Mouse (Mus musculus) left cerebral cortex, adult 9 months (tissue): ENCODE data around the gene Pacrg.
A peak's percentile ranks its signal among the peaks of the same experiment; 100 is the strongest.

Source experiments
- DNase-seq, 2 experiments: peaks; one replicate each; pipeline ENCODE4 v3.0.0; 2022; ENCODE audit warnings: low spot score in 2 of 2

The Pacrg gene

DNA sequence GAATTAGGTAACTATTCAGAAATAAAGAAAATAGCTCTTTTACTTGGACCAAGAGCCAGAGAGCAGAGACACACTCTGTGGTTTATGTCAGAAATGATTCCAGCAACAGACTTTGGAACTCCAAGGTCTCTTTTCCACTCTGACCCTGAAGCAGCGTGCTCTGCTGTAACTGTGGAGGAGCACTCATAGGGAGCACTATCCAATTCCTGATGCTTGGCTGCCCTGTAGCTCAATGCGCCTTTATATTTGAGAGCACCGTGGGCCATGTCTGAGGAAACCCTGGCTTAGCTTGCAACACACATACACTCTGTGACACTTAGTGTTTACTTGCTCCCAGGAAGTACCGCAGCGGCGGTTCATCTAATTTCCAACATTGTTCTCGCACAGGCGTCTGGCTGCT, 344.0 kb downstream of the Pacrg start:
- DNase-seq = no peak

DNA sequence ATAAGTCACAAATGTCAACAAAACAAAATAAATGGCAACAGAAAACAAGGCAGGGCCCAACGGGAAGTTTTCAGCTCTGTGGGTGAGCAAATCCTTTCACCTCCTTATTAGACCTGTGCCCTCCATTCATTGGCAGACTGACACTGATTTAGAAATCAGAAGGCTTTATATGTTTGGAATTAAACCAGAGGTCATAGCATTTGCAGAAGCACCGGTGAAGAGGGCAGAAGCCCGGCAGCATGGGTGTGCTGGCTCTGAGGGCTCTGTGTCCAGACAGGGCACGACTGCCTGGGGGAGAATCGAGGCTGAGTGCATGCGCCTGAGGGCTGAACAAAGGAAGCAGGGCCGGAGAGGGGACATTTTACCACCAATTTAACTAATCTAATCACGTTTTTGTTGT, 344.5 kb downstream of the Pacrg start:
- no peak for DNase-seq

DNA sequence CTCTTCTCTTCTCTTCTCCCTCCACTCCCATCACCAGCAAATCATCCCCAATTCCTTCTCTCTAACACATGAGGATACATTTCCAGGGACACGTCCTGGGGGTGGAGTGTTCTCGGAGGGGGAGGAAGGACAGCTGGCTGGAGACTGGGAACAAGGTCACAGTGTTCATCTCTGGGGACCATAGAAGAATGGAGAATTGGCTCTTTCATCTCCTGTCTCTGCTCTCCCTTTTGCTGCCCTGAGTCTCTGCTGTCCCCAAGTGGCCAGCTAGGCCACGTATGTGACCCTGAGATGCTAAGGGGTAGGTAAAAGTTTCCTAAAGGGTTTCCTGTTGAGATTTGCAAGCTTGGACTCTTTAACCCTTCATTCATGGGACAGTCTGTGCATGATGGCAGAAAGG, 347.0 kb downstream of the Pacrg start:
- DNase-seq = peak; percentile 53 to 63

DNA sequence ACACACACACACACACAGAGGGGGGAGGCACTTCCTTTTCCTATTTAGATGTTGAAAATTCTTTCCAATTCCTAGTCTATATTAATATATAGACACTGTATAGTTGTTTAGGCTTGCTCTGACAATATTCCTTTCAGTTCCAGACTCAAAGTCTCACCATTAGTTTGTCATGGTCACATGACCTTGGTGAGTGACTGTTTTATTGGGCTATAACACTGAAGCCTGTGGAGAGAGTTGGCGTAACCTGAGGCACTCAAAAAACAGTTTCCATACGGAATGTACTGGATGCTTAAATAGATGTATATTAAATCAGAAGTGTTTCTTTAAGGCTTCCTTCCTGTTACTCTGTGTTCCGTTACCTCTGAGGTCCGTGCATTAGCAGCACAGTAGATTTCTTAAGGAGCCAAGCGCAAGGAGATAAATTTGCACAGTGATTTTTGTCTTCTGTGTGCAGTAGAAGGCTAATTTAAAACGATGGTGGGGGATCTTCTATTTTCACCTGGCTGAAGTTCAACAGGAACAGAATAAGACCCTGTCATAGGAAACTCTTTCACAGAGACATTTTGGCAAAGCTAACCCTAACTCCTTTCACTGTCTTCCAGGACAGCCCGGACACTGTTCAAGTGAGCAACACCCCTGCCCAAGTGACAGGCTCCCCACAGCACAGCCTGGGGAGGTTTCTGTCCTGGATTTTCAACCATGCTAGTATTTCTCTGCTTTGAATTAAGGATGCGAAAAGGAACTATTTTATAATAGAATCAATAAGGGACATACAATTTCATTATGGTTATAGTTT, 349.5 kb downstream of the Pacrg start:
- no peak for DNase-seq

DNA sequence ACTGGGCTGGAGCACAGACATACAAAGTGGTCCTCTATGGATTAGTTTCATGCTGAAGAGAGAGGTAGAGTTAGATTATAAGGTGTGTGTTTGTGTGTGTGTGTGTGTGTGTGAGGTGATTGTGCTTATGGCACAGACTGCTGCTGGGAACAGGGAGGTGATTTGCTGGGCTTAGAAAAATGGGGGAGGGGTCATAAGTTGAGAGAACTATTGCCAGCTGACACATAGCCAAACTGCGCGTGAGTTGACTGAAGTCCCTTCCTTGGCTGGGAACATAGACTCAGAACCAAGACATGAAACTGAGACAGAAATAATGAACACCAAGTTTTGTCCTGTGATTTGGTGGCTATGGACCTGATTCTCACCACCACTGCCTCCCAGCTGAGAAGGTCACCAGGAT, 351.2 kb downstream of the Pacrg start:
- no peak for DNase-seq

DNA sequence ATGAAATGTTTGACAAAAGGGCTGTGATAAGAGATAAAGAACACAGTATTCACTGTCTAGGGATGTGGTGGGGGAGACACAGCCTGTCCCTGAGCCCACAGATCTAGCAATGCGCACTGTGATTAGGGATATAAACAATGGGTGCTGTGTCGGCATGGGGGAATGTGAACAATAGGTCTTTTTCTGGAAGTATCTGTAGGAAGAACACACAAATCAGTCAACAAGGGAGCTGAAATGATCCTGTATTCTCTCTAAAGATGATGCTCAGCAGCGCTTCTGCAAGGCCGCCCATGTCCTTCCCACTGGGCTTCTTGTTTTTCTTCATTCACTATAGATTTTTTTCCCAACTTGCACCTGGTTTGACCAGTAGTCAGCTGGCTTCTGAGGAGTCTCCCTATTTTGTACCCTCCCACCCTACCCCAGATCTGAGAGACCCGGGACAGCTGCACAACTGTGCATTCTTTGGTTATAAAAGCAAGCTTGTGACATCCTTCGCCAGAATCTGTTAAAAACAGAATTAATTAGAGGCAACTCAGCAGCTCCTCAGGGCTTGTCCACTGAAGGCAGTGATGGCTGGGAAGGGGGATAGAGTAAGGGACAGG, 356.1 kb downstream of the Pacrg start:
- DNase-seq = peak; percentile 61 to 79

DNA sequence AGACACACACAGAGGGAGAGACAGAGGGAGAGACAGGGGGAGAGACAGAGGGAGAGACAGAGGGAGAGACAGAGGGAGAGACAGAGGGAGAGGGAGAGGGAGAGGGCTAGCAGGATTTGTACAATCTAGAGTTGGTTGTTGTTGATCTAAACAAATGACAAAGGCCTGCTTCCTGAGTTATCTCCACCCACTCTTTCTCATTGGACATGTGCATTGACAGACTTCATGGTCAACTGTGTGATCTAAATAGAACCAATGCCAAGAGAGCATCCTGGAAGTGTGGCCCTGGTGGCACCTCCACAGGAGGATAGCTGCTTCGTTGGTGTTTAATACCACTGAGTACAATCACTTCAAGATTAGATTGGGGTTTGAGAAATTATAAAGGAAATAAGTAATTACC, 359.0 kb downstream of the Pacrg start:
- DNase-seq = no peak

DNA sequence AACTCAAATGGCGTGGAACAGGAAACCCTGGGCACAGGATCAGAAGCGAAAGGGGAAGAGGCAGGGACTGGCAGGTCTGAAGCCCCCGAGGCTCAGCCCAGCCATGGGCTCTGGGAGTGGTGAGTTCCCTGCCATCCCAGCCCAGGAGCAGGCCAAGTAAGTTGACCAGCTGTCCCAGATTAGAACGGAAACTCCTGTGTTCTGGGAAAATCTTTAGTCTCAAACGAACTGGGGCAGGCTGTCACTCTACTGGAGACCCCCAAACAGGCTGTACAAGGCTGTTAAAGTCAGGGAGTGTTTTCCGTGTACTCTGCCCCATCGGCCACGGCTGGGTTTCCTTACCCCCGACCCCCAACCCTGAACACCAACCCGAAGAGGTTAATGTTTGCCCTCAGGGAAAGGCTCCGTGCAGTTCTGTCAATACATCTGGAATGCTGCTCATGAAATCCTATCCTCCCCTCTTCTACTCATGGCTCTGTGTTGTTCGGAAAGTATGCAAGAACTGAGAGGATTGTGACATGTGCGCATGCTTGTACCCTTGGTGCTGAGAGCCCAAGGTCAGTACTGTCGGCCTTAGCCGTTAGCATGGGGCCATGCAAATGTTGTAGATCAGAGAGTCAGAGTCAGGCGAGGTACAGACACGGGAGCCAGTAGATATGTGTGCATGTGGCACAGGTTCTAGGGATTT, 360.9 kb downstream of the Pacrg start:
- DNase-seq = no peak

DNA sequence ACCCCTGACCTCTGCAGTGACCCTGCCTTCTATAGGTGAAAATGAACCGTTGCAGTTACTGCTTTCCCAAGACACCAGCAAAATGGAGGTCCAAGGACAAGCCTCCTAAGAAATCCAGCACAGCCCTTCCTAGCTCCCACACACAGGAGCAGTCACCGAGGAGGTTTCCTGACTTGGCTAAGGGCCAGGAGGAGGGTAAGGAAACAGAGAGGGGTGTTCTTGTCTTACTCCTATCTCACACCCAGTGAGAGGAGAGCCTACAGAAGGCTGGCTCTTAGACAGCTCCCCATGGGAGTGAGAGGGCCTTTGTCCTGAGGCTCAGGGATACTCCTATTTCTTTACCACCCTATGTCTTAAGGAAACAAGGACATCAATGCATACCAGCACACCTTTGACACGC, 361.7 kb downstream of the Pacrg start:
- no peak for DNase-seq

DNA sequence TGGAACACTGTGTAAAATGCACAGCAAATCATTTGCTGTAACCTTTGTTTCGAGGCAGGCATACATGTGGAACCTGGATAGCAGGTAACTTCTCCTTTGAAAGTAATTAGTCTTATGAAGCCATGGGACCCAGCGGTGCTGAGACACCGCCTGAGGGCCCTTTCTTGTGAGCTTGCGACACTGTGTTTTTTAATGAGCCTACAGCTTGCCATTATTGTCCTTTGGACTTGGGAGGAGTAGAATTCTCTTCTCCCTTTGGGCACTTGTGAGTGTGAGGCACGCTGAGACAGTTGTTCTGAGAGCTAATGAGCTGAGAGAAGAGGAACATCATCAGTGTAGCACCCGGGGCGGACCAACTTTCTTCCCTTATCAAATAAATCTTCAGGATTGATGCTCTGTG, 363.3 kb downstream of the Pacrg start:
- DNase-seq = no peak

DNA sequence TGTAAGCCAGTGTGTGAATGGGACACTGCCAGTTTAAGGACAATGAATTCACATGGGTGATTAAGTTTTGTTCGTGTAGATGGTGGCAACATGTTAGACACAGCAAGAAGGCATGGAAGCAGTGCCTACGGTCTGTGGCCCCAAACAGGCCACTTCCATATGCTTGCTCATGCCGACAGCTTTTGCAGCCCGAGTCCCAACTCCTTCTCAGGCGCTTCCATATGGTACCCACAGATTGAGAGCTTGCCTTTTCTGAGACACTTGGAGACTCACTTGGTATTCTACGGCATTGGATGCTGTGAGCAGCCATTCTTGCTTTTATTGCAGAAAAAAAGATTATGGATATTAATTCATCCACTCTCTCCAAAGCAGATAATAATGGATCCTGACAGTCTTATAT, 365.1 kb downstream of the Pacrg start:
- DNase-seq = no peak

DNA sequence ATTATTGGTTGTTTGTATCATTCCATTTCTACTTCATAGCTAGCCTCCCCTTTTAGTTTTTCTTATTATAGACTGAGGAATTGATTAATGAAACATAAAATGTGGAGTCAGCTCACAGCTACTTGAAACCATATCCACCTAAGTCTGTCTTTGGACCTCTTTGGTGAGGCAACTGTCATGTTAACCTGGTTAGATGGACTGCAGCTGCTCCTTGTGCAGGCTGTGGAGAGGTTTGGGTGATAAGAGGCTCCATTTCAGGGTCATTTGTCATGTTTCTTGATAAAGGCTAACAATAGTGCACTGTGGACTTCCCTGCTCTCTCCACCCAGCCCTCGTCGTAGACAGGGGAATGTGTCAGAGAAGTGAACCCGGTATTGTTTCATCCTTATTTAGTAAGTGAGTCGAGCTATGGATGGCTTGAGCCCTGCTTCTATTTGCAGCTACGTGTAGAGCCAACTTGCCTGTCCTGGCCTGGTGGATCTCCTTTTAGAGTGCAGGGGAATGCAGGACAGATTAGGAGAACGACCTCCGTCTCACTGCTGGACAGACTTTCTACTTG, 366.2 kb downstream of the Pacrg start:
- DNase-seq = no peak

DNA sequence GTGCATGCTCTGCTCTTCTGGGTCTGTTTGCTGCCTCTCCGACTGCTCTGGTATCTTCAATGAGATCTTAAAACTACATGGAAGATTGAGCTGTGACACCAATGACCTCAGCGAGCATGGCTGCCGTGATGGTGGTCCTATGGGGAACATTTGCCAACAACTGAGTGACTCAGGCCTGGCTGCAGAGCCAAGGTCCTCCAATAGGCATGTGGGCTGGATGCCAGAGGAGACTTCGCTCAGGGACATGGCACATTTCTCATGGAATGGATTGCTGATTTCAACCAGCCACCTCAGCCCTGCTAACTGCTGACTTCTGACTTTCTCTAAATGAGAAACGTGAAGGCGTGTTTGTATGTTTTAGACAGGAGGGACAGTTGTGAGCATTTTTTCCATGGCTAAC, 366.9 kb downstream of the Pacrg start:
- DNase-seq = no peak

DNA sequence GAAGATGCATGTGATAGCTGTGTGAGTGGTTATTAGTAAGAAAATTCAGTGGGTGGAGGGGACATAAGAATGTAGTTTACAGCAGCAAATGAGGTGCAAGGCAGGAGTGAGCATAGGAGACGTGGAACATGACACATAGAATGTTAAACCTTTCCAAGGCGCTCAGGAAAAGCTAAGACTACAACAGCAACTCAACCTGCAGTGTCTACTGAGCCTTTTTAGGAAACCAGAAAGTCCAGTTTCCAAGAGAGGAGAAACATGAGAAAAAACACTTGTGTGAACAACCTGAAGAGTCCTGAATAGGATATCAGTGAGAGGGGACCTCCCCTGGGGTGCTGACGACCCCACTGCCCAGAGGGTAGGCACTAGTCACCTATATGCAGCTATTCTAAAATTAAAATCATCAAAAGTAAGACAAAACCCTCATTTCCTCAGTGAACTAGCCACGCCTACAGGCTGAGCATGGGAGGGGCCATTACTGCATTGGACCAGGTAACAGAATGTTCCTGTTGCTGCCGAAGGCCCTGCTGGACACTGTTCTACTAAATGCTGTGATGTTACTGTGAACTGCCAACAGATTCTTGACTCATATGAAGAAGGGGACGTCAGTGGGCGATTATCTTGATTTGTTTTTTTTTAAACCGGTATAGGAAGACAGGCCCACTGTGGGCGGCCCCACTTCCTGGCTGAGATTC, 370.1 kb downstream of the Pacrg start:
- no peak for DNase-seq

DNA sequence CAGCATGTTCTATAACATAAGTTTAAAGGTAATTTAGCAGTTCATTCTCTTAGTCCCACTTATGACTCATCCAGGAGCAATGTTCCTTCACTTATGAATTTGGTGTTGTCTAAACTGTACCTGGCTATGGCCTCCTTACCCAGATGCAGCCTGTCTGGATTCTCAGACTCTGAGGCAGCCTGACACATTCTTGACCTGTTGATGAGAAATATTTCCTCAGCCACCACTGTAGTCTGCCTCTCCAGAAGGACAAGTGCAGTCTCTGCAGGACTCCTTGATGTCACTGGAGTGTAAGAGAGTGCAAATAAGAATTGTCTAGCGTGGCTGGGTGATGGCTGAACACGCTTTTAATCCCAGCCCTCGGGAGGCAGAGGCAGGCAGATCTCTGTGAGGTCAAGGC, 373.0 kb downstream of the Pacrg start:
- DNase-seq = no peak

DNA sequence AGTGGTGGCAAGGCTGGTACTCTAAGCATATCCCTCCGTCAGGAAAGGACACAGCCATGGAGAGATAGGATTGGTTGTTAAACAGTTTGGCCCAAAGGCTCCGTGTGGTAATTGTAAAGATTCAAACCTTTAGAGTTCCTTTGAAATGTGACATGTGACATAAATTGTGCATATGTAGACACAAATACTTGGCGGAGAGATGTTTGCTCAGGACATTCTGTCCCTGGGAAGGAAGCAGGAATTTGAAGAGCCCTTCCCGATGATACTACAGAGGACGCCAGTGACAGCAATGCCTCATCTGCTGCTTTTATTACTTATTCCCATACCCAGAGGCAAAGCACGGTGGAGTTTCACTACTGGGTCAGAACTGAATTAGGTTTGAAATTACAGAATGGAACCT, 374.6 kb downstream of the Pacrg start:
- no peak for DNase-seq

DNA sequence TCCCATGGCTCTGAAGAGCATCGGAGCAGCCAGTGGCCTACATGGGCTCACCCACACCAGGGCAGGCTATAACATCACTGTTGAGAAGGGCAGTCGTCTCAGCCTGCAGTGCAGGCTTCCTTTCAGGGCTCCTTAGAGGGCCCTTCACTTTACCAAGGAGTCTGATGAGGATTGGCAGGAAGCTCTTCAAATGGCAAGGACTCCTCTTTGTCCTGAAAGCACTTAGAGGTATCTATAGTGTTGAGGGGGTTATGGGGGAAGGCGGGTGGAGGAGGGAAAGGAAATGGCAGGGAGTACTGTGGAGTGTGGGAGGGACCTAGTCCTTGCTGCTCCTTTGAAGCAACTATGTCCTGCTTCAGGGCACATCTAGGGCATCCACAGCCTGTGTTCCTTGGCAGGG, 375.4 kb downstream of the Pacrg start:
- no peak for DNase-seq

DNA sequence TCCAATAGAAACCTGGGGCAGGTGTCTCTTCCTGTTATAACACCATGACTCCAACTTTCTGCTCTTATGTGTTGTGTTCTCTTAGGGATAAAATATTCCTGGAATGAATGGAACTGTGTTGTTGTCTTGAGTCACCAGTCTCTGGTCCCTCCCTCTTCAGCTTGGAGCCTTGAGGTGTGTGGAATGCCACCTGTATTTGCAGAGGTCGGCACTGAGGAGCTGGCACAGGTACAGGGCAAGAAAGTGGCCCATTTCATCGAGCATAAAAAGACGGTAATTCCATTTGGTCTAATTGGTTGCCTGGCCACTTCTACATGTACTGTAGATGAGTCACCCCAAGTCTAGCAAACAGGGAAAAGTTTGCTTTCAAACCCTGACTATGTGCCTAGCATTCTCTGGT, 376.5 kb downstream of the Pacrg start:
- DNase-seq = no peak

DNA sequence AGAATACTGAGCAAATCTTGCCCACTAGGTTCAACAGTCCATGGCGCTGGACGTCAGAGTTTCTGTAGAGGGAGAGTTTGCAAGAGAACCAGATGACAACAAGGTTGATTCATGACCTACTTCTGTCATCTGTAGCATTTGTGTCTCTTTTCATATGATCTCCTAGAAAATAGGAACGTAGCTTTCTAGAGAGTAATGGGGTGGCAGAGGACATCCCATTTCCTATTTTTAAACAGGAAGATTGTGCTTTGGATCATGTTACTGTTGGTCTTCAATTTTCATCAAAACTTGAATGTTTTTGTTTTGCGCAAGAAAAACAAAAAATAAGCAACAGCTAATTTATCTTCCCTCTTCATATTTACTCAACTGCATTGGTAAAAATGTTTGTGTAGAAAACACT, 379.2 kb downstream of the Pacrg start:
- DNase-seq = no peak

DNA sequence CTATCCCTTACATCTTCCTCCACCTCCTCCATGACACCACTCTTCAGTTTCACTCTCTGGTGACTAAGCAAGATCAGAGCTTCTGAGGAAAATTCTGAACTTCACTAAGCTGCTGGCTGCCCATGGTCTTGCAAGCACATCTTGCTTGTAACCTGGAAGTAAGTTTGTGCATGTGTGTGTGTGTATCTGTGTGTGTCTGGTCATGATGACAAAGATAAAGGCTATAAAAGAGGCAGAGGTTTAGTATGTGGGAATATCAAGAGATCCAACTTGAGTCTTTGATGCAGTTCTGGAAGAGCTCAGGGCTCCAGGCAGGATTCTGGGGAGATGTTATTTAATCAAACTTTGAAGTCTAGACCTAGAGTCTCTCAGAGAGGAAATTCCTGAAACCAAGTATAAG, 381.4 kb downstream of the Pacrg start:
- DNase-seq = no peak

DNA sequence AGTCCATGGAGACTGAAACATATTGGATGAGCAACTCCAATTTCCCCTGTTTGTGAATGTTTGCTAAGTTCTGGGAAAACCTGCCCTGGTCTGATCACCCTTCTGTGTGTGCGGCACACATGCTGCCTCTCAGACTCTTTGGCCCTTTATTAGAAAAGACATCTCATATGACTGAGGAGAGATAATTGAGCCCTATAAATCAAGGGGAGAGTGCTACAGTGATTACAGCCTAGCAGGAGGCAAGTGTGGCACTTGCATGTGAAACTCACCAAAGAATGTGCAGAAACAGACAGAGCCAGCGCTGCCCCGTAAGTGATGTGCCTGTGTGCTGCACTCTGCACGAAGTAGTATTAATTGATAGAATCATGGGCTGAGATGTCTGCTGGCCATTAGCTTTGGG, 383.7 kb downstream of the Pacrg start:
- DNase-seq = no peak

DNA sequence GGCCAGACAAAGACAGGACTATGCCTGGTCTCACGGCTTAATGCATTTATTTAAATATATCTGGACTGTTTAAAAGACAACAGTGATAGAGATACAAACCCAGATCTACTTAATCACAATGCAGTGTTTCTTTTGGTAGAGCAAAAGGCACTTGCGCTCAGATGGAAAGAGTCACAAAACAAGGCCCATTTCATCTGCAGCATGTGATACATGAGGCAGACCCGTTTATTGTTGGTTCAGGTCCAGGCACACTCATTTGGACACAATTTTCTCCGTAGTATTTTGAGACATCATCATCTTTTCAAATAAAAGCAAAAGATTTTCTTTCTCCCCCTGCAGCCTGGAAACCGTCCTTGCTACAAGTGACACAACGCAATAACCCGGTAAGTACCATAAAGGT, 384.1 kb downstream of the Pacrg start:
- no peak for DNase-seq
